Mouse (Mus musculus): ENCODE measurements around the gene Nrap.

DNA sequence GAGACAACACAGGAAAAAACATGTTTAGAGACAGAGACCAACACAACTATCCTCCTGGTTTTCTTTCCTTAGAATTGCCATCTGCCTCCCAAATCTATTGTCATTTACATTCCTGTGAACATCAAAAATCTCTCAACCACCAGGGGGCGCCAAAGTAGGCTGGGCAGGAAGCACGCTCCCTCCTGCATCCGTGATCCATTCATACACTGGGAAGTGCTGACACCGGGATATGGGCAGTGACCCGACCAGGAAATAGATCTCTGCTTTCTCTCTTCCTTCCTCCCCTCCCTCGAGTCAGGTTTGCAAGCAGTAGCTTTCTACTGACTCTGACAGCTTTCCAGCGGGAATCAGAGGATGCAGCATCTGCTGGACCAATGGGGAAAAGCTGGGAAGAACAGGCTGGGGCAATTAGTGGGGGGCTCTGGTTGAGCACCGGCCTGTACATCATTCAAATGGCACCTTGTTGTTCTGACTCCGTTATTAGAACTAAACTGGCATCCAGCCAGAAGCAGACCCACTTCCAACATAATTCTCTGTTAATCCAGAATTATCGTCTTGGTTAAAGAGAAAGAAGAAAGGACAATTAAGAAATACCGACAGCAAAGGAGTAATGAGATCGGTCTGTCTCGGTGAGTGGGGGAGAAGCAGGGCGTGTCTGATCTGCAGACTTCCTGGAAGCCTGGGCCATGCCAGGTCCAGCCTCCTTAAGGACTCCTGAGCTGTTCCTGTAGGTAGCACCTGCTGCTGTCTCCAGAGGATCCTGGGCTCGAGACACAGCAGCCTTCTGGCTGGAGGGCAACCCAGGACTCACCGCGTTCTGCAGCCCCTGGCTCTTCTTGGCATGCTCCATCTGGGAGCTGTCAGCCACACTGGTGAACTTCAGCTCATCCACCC, 33.1 kb downstream of the Nrap start:
- TF ChIP-seq CTCF (IDR thresholded peaks at IDR 0.05; ENCODE audit: extremely low read depth, insufficient read length, insufficient replicate concordance, low read depth, low read length) (peak; percentile 90), POLR2A (IDR thresholded peaks at IDR 0.05; ENCODE audit: low read depth, low read length) (peak; percentile 35; the same call in 1 of the 2 replicates)
